Mouse (Mus musculus): ENCODE data around the gene Asb4. TPM values are rescaled to one million over a fixed set of nuclear protein-coding genes. Genes with fewer than 3 reads are reported as not detected.

The Asb4 gene
- polyA plus RNA-seq, 1 experiment from 2014 or later, result 15.4 TPM

GRCm38 (mm10) chr6:5482270-5482783, 99.1 kb downstream of the Asb4 start:
- H3K9me3 ChIP-seq (ENCODE audit: control insufficient read depth, low read length), result no peaks in the 10 kb centered on the region
- H3K4me3 ChIP-seq (ENCODE audit: low read length), result no peak overlapping the region
- no peak overlapping the region for H3K4me2 ChIP-seq (ENCODE audit: low read length)
- no peak for ATAC-seq
- 66% methylated on average over 3 of the region's 3 CpGs for WGBS
- H3K4me1 ChIP-seq (ENCODE audit: control insufficient read depth, insufficient read depth, low read depth, low read length), result no peaks in the 10 kb centered on the region
- no peak overlapping the region for H3K27ac ChIP-seq (ENCODE audit: low read depth, low read length)
- H3K27me3 ChIP-seq (replicated peaks; ENCODE audit: control insufficient read depth, insufficient read depth, low read length), result no peaks in the 10 kb centered on the region
- H3K36me3 ChIP-seq (ENCODE audit: control insufficient read depth, insufficient read depth, low read length), result no peaks in the 10 kb centered on the region
- H3K9ac ChIP-seq (ENCODE audit: low read depth, low read length), result no peak overlapping the region

Other genes with a start within 250 kb of the Asb4 start
- 0.10 and 0.53 TPM in 2 replicates for gene Pon1, start 189.4 kb upstream of the Asb4 start, polyA plus RNA-seq (2015; fragmentation: Nextera tagmentation; extraction: Ambion mirVana)
- 5.6 and 6.2 TPM in 2 replicates for gene Pon3, start 127.1 kb upstream of the Asb4 start, polyA plus RNA-seq (2015; fragmentation: Nextera tagmentation; extraction: Ambion mirVana)
- 40.7 and 41.3 TPM in 2 replicates for gene Pon2, start 84.9 kb upstream of the Asb4 start, polyA plus RNA-seq (2015; fragmentation: Nextera tagmentation; extraction: Ambion mirVana)
- 1.7 and 2.4 TPM in 2 replicates for gene Pdk4, start 112.9 kb downstream of the Asb4 start, polyA plus RNA-seq (2015; fragmentation: Nextera tagmentation; extraction: Ambion mirVana)

All from hindbrain, embryonic 16.5 days (tissue).